Mouse (Mus musculus): ENCODE results near the gene Gins2. TPM values are rescaled to one million over a fixed set of nuclear protein-coding genes. Genes with fewer than 3 reads are reported as not detected.

Gene Gins2
- polyA plus RNA-seq, 1 experiment = 26.9 TPM

GRCm38 (mm10) chr8:120537818-120538396, 51.2 kb downstream of the Gins2 start:
- no peak overlapping the region for H3K27ac ChIP-seq (ENCODE audit: control insufficient read depth, insufficient read depth, low read depth, low read length)
- H3K4me3 ChIP-seq (ENCODE audit: control insufficient read depth, low read depth, low read length) = peak overlapping the region; percentile 59
- H3K36me3 ChIP-seq (ENCODE audit: control insufficient read depth, insufficient read depth, low read length) = no peaks in the 10 kb centered on the region
- H3K4me1 ChIP-seq (ENCODE audit: control insufficient read depth, insufficient read depth, low read length) = peaks cover 62% of the 10 kb centered on the region
- no peaks in the 10 kb centered on the region for H3K27me3 ChIP-seq (ENCODE audit: control insufficient read depth, insufficient read depth, low read length)
- TF ChIP-seq CTCF (IDR thresholded peaks at IDR 0.05; ENCODE audit: control insufficient read depth, insufficient read depth, insufficient replicate concordance, low read depth, low read length) = no peak
- TF ChIP-seq POLR2A (IDR thresholded peaks at IDR 0.05; ENCODE audit: control insufficient read depth, low read depth, low read length) = no peak

GRCm38 (mm10) chr8:120537207-120537817, 51.8 kb downstream of the Gins2 start:
- H3K27ac ChIP-seq (ENCODE audit: control insufficient read depth, insufficient read depth, low read depth, low read length) = peak overlapping the region; percentile 84
- peak overlapping the region; percentile 83 for H3K4me3 ChIP-seq (ENCODE audit: control insufficient read depth, low read depth, low read length)
- H3K27me3 ChIP-seq (ENCODE audit: control insufficient read depth, insufficient read depth, low read length) = no peaks in the 10 kb centered on the region
- no peak for TF ChIP-seq POLR2A (IDR thresholded peaks at IDR 0.05; ENCODE audit: control insufficient read depth, low read depth, low read length)
- no peak for TF ChIP-seq CTCF (IDR thresholded peaks at IDR 0.05; ENCODE audit: control insufficient read depth, insufficient read depth, insufficient replicate concordance, low read depth, low read length)
- H3K4me1 ChIP-seq (ENCODE audit: control insufficient read depth, insufficient read depth, low read length) = peaks cover 62% of the 10 kb centered on the region
- no peaks in the 10 kb centered on the region for H3K36me3 ChIP-seq (ENCODE audit: control insufficient read depth, insufficient read depth, low read length)

GRCm38 (mm10) chr8:120536306-120537206, 52.5 kb downstream of the Gins2 start:
- Histone ChIP-seq H3K27me3 (ENCODE audit: control insufficient read depth, insufficient read depth, low read length) (no peaks in the 10 kb centered on the region), H3K4me3 (ENCODE audit: control insufficient read depth, low read depth, low read length) (peak overlapping the region; percentile 83), H3K4me1 (ENCODE audit: control insufficient read depth, insufficient read depth, low read length) (peaks cover 65% of the 10 kb centered on the region), H3K27ac (ENCODE audit: control insufficient read depth, insufficient read depth, low read depth, low read length) (peak overlapping the region; percentile 84), H3K36me3 (ENCODE audit: control insufficient read depth, insufficient read depth, low read length) (no peaks in the 10 kb centered on the region)
- TF ChIP-seq CTCF (IDR thresholded peaks at IDR 0.05; ENCODE audit: control insufficient read depth, insufficient read depth, insufficient replicate concordance, low read depth, low read length) (no peak), POLR2A (IDR thresholded peaks at IDR 0.05; ENCODE audit: control insufficient read depth, low read depth, low read length) (0 out of 2 replicates have a peak, but pooled peaks have one; percentile 21)

- Histone ChIP-seq H3K4me1 (ENCODE audit: control insufficient read depth, insufficient read depth, low read length) (peaks cover 65% of the 10 kb centered on the region), H3K4me3 (ENCODE audit: control insufficient read depth, low read depth, low read length) (peak overlapping the region; percentile 83), H3K27me3 (ENCODE audit: control insufficient read depth, insufficient read depth, low read length) (no peaks in the 10 kb centered on the region), H3K27ac (ENCODE audit: control insufficient read depth, insufficient read depth, low read depth, low read length) (no peak overlapping the region), H3K36me3 (ENCODE audit: control insufficient read depth, insufficient read depth, low read length) (no peaks in the 10 kb centered on the region)
- TF ChIP-seq CTCF (IDR thresholded peaks at IDR 0.05; ENCODE audit: control insufficient read depth, insufficient read depth, insufficient replicate concordance, low read depth, low read length) = no peak
- no peak for TF ChIP-seq POLR2A (IDR thresholded peaks at IDR 0.05; ENCODE audit: control insufficient read depth, low read depth, low read length)
Observed at GRCm38 (mm10) chr8:120535452-120536305, 53.4 kb downstream of the Gins2 start.

- H3K27ac ChIP-seq (ENCODE audit: control insufficient read depth, insufficient read depth, low read depth, low read length) = no peak overlapping the region
- TF ChIP-seq POLR2A (IDR thresholded peaks at IDR 0.05; ENCODE audit: control insufficient read depth, low read depth, low read length) = no peak
- TF ChIP-seq CTCF (IDR thresholded peaks at IDR 0.05; ENCODE audit: control insufficient read depth, insufficient read depth, insufficient replicate concordance, low read depth, low read length) = peak; percentile 90; the same call in 1 of the 2 replicates
- no peak overlapping the region for H3K4me3 ChIP-seq (ENCODE audit: control insufficient read depth, low read depth, low read length)
- H3K4me1 ChIP-seq (ENCODE audit: control insufficient read depth, insufficient read depth, low read length) = peaks cover 59% of the 10 kb centered on the region
- H3K36me3 ChIP-seq (ENCODE audit: control insufficient read depth, insufficient read depth, low read length) = no peaks in the 10 kb centered on the region
- H3K27me3 ChIP-seq (ENCODE audit: control insufficient read depth, insufficient read depth, low read length) = no peaks in the 10 kb centered on the region
Observed at GRCm38 (mm10) chr8:120534504-120535368, 54.4 kb downstream of the Gins2 start.

GRCm38 (mm10) chr8:120534080-120534479, 55.0 kb downstream of the Gins2 start:
- no peak overlapping the region for H3K27ac ChIP-seq (ENCODE audit: control insufficient read depth, insufficient read depth, low read depth, low read length)
- TF ChIP-seq CTCF (IDR thresholded peaks at IDR 0.05; ENCODE audit: control insufficient read depth, insufficient read depth, insufficient replicate concordance, low read depth, low read length) = no peak
- no peak for TF ChIP-seq POLR2A (IDR thresholded peaks at IDR 0.05; ENCODE audit: control insufficient read depth, low read depth, low read length)
- no peaks in the 10 kb centered on the region for H3K27me3 ChIP-seq (ENCODE audit: control insufficient read depth, insufficient read depth, low read length)
- no peaks in the 10 kb centered on the region for H3K36me3 ChIP-seq (ENCODE audit: control insufficient read depth, insufficient read depth, low read length)
- H3K4me3 ChIP-seq (ENCODE audit: control insufficient read depth, low read depth, low read length) = no peak overlapping the region
- peaks cover 52% of the 10 kb centered on the region for H3K4me1 ChIP-seq (ENCODE audit: control insufficient read depth, insufficient read depth, low read length)

Measured in testis, adult 2 months (tissue).